Mouse (Mus musculus) liver, postnatal 0 days (tissue): ENCODE measurements around the gene E330021D16Rik.

Source experiments
- CTCF ChIP-seq: sonication (generic); IDR thresholded peaks from 2 replicates; pipeline ENCODE4 v1.5.1; 2016; ENCODE audit warnings: antibody characterized with exemption, low read depth
- EP300 ChIP-seq: IDR thresholded peaks from 2 replicates; pipeline ENCODE4 v1.6.1; 2016; ENCODE audit warnings: antibody characterized with exemption, low read depth, mild to moderate bottlenecking

- TF ChIP-seq CTCF (no peak), EP300 (no peak)
These were observed 8.8 kb upstream of the E330021D16Rik start for GRCm38 (mm10) chr6:136424166-136424565.
